Mouse (Mus musculus) megakaryocyte progenitor cell, adult 5-6 weeks (primary cell): Measurements from ENCODE around the gene Pvalb. TPM values are rescaled to one million over a fixed set of nuclear protein-coding genes. Genes with fewer than 3 reads are reported as not detected.

Experiments
- ATAC-seq: replicated peaks from 2 replicates; pipeline ENCODE4 v1.8.0; 2016; ENCODE audit warnings: mild to moderate bottlenecking, moderate TSS enrichment, inconsistent platforms; ENCODE audit not compliant: poor library complexity
- total RNA-seq, 2 experiments: library from RNA; stranded (forward) in 1 of 2; stranded (reverse) in 1 of 2; fragments of 157-497, 149-512 nt in 1 of 2; fragments of 200-1000 nt in 1 of 2; gene quantifications; 2 replicates each; pipeline versions ENCODE4 v1.2.3 to v1.2.4; 2015 to 2017

Gene Pvalb
- total RNA-seq, 2 experiments from 2014 or later, result not detected

DNA sequence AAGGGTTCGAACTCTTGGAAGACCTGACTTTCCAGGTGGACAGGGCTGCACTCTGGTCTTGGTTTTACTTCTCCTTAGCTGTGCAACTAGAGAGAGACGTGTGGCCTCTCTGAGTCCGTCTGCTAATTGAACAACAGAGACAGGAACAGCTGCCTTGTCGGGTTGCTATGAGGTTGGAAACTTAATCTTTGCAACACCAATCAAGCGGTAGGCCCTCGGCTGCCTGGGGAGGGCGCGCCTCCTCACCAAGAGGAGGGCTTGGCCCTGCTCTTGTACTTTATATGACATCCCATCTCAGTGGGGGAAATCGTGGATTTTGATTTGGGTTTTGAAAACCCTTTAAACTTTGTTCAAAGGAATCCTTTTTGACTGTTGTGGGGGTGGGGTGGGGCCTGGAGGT is 44.3 kb downstream of the Pvalb start:
- no peak for ATAC-seq

- no peak for ATAC-seq
Measured at GRCm38 (mm10) chr15:78158335-78158734, 47.9 kb downstream of the Pvalb start.

GRCm38 (mm10) chr15:78157824-78158223 is 48.4 kb downstream of the Pvalb start:
- no peak for ATAC-seq

GRCm38 (mm10) chr15:78157330-78157729 is 48.9 kb downstream of the Pvalb start:
- ATAC-seq, result no peak

- no peak for ATAC-seq
Measured at GRCm38 (mm10) chr15:78155421-78155820, 50.8 kb downstream of the Pvalb start.

DNA sequence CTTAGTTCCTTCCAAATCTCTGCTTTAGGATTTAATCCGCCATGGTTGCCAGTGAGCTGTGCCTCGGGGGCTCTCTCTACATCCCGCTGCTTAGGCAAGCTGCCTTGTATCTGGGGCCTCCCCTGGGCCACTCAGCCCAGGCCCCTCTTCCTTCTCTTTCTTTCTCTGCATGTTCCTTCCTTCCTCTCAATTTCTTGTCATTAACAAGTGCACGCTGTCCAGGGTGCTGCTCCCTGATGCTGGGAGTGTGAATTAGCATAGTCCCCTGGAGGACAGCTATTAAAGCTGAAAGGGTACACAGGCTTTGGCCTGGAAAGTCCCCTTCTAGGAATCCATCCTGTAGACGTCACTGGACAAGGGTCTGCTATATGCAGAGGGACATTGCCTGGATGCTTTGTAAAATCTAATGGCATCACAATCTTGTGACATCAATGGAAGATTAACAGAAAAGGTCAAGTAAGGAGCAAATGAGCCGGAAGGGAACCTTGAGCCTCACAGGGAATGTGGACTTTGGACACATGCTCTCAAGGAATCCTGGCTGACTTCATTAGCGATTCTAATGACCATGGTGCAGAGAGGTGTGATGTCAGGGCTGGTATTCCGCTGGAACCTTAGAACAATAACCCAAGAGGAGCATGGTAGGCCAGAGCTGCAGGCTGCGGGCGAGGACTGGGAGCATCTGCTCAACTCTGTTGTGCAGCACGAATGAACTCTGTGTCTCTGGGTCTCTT is 53.0 kb downstream of the Pvalb start:
- no peak for ATAC-seq

GRCm38 (mm10) chr15:78148565-78148964 is 57.6 kb downstream of the Pvalb start:
- no peak for ATAC-seq

Other genes with a start within 250 kb of the Pvalb start
- 15.9 and 19.4 TPM in 2 replicates for gene Foxred2, start 249.7 kb downstream of the Pvalb start, total RNA-seq (2015)
- 15.0 and 16.2 TPM in 2 replicates for gene Foxred2, start 249.7 kb downstream of the Pvalb start, total RNA-seq (2017)
- 184 and 226 TPM in 2 replicates for gene Eif3d, start 235.6 kb downstream of the Pvalb start, total RNA-seq (2015)
- gene Eif3d, start 235.6 kb downstream of the Pvalb start, total RNA-seq (2017), result 249 and 254 TPM in 2 replicates
- gene Cacng2, start 86.4 kb downstream of the Pvalb start, total RNA-seq (2015), result not detected in 2 replicates
- gene Cacng2, start 86.4 kb downstream of the Pvalb start, total RNA-seq (2017), result not detected in 2 replicates
- 45.1 and 48.6 TPM in 2 replicates for gene Ift27, start 32.3 kb downstream of the Pvalb start, total RNA-seq (2015)
- 9.7 and 16.5 TPM in 2 replicates for gene Ift27, start 32.3 kb downstream of the Pvalb start, total RNA-seq (2017)
- gene Ncf4, start 38.4 kb upstream of the Pvalb start, total RNA-seq (2015), result 128 and 151 TPM in 2 replicates
- 77.4 and 119 TPM in 2 replicates for gene Ncf4, start 38.4 kb upstream of the Pvalb start, total RNA-seq (2017)
- 4.2 and 4.7 TPM in 2 replicates for gene Csf2rb2, start 99.3 kb upstream of the Pvalb start, total RNA-seq (2015)
- 0.98 and 1.7 TPM in 2 replicates for gene Csf2rb2, start 99.3 kb upstream of the Pvalb start, total RNA-seq (2017)
- gene Csf2rb, start 119.4 kb upstream of the Pvalb start, total RNA-seq (2015), result 52.6 and 56.2 TPM in 2 replicates
- 48.5 and 55.8 TPM in 2 replicates for gene Csf2rb, start 119.4 kb upstream of the Pvalb start, total RNA-seq (2017)
- gene Tex33, start 189.5 kb upstream of the Pvalb start, total RNA-seq (2015), result not detected in 2 replicates
- gene Tex33, start 189.5 kb upstream of the Pvalb start, total RNA-seq (2017), result not detected in 2 replicates
- 23.3 and 37.7 TPM in 2 replicates for gene Tst, start 199.5 kb upstream of the Pvalb start, total RNA-seq (2015)
- 9.8 and 16.2 TPM in 2 replicates for gene Tst, start 199.5 kb upstream of the Pvalb start, total RNA-seq (2017)
- 3.4 and 5.9 TPM in 2 replicates for gene Mpst, start 200.0 kb upstream of the Pvalb start, total RNA-seq (2015)
- 22.7 and 37.3 TPM in 2 replicates for gene Mpst, start 200.0 kb upstream of the Pvalb start, total RNA-seq (2017)
- 7.6 and 8.0 TPM in 2 replicates for gene Kctd17, start 222.2 kb upstream of the Pvalb start, total RNA-seq (2015)
- gene Kctd17, start 222.2 kb upstream of the Pvalb start, total RNA-seq (2017), result 8.3 and 10.3 TPM in 2 replicates